In the genomic region with DNA sequence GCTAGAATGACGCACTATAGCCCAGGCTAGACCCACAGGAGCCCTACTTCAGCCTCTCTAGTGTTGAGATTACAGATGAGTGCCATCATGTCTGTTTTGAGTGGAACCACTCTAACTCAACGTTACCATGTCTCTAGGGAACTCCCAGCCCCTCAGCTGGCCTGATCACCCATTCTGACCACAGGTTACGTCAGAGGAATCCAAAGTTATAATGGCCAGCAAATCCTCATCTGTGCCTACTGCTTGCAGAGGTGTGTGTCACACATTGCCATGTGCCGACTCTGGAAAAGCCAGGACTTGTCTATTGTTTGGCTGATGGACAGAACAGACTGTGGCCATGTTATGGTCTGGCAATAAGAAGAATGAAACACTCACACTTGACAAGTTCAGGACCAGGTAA, we compare ENCODE assay signal across 16 mouse cellular contexts. TPM values are rescaled to one million over a fixed set of nuclear protein-coding genes. Genes with fewer than 3 reads are reported as not detected.
DNase-seq lines count a peak whose midpoint lies in the region; ATAC-seq and TF ChIP-seq lines count a peak whose summit lies in the region.
"Had no signal": no experiment of that assay in that cellular context is flagged by ENCODE, and none has a peak within 500 bp of the region (broad histone marks: within the 10 kb centered on the region; RNA-seq: fewer than 3 reads in every experiment).

No protein-coding gene starts in this region.

- H3K9ac ChIP-seq in heart, embryonic 15.5 days, result no peak overlapping the region
- H3K9ac ChIP-seq in CH12.LX (ENCODE audit: insufficient read depth, low read depth), result no peak overlapping the region
- no peak overlapping the region for H3K9ac ChIP-seq in liver, postnatal 0 days (replicated peaks)
- H3K9ac ChIP-seq: heart, embryonic 12.5 days; kidney, embryonic 15.5 days; midbrain, embryonic 15.5 days had no signal

- in situ Hi-C loops in CH12.LX (cut with MboI; ENCODE audit: low pct_ligation_motif_present, low pct_unique_long_range_greater_than_20kb, low sequenced_read_pairs), result no loop called here

- no peak overlapping the region for H3K4me3 ChIP-seq in heart, embryonic 15.5 days
- H3K4me3 ChIP-seq in CH12.LX (replicated peaks in 1 of 3; ENCODE audit: low read depth in 2 of 3, low read length in 2 of 3, poor library complexity in 1 of 3), result no peak overlapping the region
- H3K4me3 ChIP-seq in bone marrow, adult 2 months (replicated peaks; ENCODE audit: control insufficient read depth, low read depth, low read length), result no peak overlapping the region
- H3K4me3 ChIP-seq in liver, postnatal 0 days (ENCODE audit: low read depth, low read length), result no peak overlapping the region
- no peak overlapping the region for H3K4me3 ChIP-seq in forebrain, embryonic 10.5 days
- H3K4me3 ChIP-seq: heart, embryonic 12.5 days; hindbrain, embryonic 10.5 days; kidney, embryonic 15.5 days; midbrain, embryonic 15.5 days; myocyte had no signal

- no peaks in the 10 kb centered on the region for H3K27me3 ChIP-seq in heart, embryonic 15.5 days
- H3K27me3 ChIP-seq in CH12.LX (replicated peaks), result no peaks in the 10 kb centered on the region
- H3K27me3 ChIP-seq in liver, postnatal 0 days (ENCODE audit: insufficient read depth, low read length), result no peaks in the 10 kb centered on the region
- H3K27me3 ChIP-seq in forebrain, embryonic 10.5 days (ENCODE audit: poor library complexity, severe bottlenecking), result no peaks in the 10 kb centered on the region
- H3K27me3 ChIP-seq: heart, embryonic 12.5 days; kidney, embryonic 15.5 days; midbrain, embryonic 15.5 days had no signal

- H3K79me2 ChIP-seq in CH12.LX (replicated peaks; ENCODE audit: control insufficient read depth, extremely low read depth, insufficient read depth, poor library complexity, severe bottlenecking), result peaks cover 85% of the 10 kb centered on the region

- no peak; the same call in 1 of the 2 replicates for TF ChIP-seq POLR2A in CH12.LX (IDR thresholded peaks at IDR 0.05; ENCODE audit: low read depth, low read length)
- TF ChIP-seq POLR2A in bone marrow, adult 2 months (IDR thresholded peaks at IDR 0.05; ENCODE audit: borderline replicate concordance, control insufficient read depth, low read depth, low read length), result no peak

- H3K4me2 ChIP-seq in heart, embryonic 15.5 days, result no peak overlapping the region
- H3K4me2 ChIP-seq in CH12.LX (ENCODE audit: insufficient read depth, low read depth, poor library complexity, severe bottlenecking), result no peak overlapping the region
- H3K4me2 ChIP-seq in liver, postnatal 0 days (ENCODE audit: low read depth, low read length), result 0 out of 2 replicates have a peak overlapping the region, but pooled peaks have one; percentile 9
- H3K4me2 ChIP-seq: heart, embryonic 12.5 days; kidney, embryonic 15.5 days; midbrain, embryonic 15.5 days had no signal

- no peak for ATAC-seq in heart, embryonic 15.5 days (replicated peaks; ENCODE audit: insufficient number of reproducible peaks, insufficient read depth, low FRiP score, low read depth)
- ATAC-seq in liver, postnatal 0 days, result no peak
- ATAC-seq: forebrain, embryonic 16.5 days; midbrain, embryonic 15.5 days had no signal

- peak overlapping the region; percentile 70; the same call in 1 of the 2 replicates for H3K27ac ChIP-seq in heart, embryonic 15.5 days
- peak overlapping the region; percentile 86 for H3K27ac ChIP-seq in CH12.LX (ENCODE audit: insufficient read depth, low read depth)
- H3K27ac ChIP-seq in bone marrow, adult 2 months (ENCODE audit: control insufficient read depth, insufficient read depth, low read depth, low read length, poor library complexity), result peak overlapping the region; percentile 95
- peak overlapping the region; percentile 90 for H3K27ac ChIP-seq in liver, postnatal 0 days (ENCODE audit: low read depth)
- H3K27ac ChIP-seq in forebrain, embryonic 10.5 days, result no peak overlapping the region
- H3K27ac ChIP-seq: midbrain, embryonic 15.5 days had no signal

- 78% methylated on average over 4 of the region's 4 CpGs for WGBS in heart, embryonic 15.5 days
- 47% methylated on average over 4 of the region's 4 CpGs for WGBS in bone marrow, adult 2 months
- WGBS in liver, postnatal 0 days (ENCODE audit: insufficient replicate concordance), result 73% methylated on average over 4 of the region's 4 CpGs
- WGBS in forebrain, embryonic 10.5 days, result 94% methylated on average over 4 of the region's 4 CpGs

- no peak for TF ChIP-seq CTCF in CH12.LX (conservative IDR thresholded peaks at IDR 0.05 in 1 of 2, IDR thresholded peaks at IDR 0.05 in 1 of 2; ENCODE audit: low read depth in 2 of 2, low read length in 2 of 2)
- no peak for TF ChIP-seq CTCF in bone marrow, adult 2 months (IDR thresholded peaks at IDR 0.05; ENCODE audit: control insufficient read depth, insufficient read depth, low read length)
- no peak for TF ChIP-seq CTCF in liver, postnatal 0 days (IDR thresholded peaks at IDR 0.05; ENCODE audit: low read depth)

- no peaks in the 10 kb centered on the region for H3K9me3 ChIP-seq in heart, embryonic 15.5 days (replicated peaks)
- peaks cover 15% of the 10 kb centered on the region for H3K9me3 ChIP-seq in CH12.LX (replicated peaks; ENCODE audit: low read length)
- no peaks in the 10 kb centered on the region for H3K9me3 ChIP-seq in liver, postnatal 0 days (ENCODE audit: low read length)
- no peaks in the 10 kb centered on the region for H3K9me3 ChIP-seq in forebrain, embryonic 10.5 days
- H3K9me3 ChIP-seq: heart, embryonic 12.5 days; hindbrain, embryonic 10.5 days; kidney, embryonic 15.5 days; midbrain, embryonic 15.5 days had no signal

- no peak for TF ChIP-seq RAD21 in CH12.LX (IDR thresholded peaks at IDR 0.05; ENCODE audit: low read depth, low read length)

- no peak for TF ChIP-seq EP300 in CH12.LX (IDR thresholded peaks at IDR 0.05; ENCODE audit: low read length)
- no peak for TF ChIP-seq EP300 in liver, postnatal 0 days (IDR thresholded peaks at IDR 0.05; ENCODE audit: low read depth)

- peaks cover 27% of the 10 kb centered on the region for H3K36me3 ChIP-seq in heart, embryonic 15.5 days
- peaks cover 54 to 80% of the 10 kb centered on the region in 2 experiments for H3K36me3 ChIP-seq in CH12.LX (replicated peaks in 1 of 2; ENCODE audit: control insufficient read depth in 1 of 2, insufficient read depth in 1 of 2, low read length in 1 of 2)
- H3K36me3 ChIP-seq in liver, postnatal 0 days (replicated peaks; ENCODE audit: insufficient read depth, low read length), result peaks cover 43% of the 10 kb centered on the region
- H3K36me3 ChIP-seq in forebrain, embryonic 10.5 days (replicated peaks), result peaks cover 70% of the 10 kb centered on the region

- no peak for DNase-seq in heart, postnatal 14 days
- DNase-seq in CH12.LX (ENCODE audit: extremely low read depth), result no peak
- DNase-seq in liver, postnatal 0 days, result no peak
- no peak for DNase-seq in cerebellum, adult 11 months
- DNase-seq in forebrain, embryonic 10.5 days (ENCODE audit: extremely low spot score, low spot score), result no peak
- DNase-seq: adrenal gland, adult 2 months; embryo, embryonic 11 days; kidney, postnatal 4 days had no signal

- peaks cover 21% of the 10 kb centered on the region for H3K4me1 ChIP-seq in heart, embryonic 15.5 days (replicated peaks)
- H3K4me1 ChIP-seq in CH12.LX (ENCODE audit: control insufficient read depth in 1 of 2, insufficient read depth in 2 of 2), result peaks cover 75 to 97% of the 10 kb centered on the region in 2 experiments
- peaks cover 34% of the 10 kb centered on the region for H3K4me1 ChIP-seq in bone marrow, adult 2 months (ENCODE audit: control insufficient read depth, insufficient read depth, low read length)
- peaks cover 49% of the 10 kb centered on the region for H3K4me1 ChIP-seq in liver, postnatal 0 days (ENCODE audit: insufficient read depth)
- peaks cover 15% of the 10 kb centered on the region for H3K4me1 ChIP-seq in forebrain, embryonic 10.5 days

- dilution Hi-C loops in CH12.LX (cut with MboI; ENCODE audit: extremely low pct_ligation_motif_present, extremely low pct_unique_long_range_greater_than_20kb, low sequenced_read_pairs), result no loop called here

- intact Hi-C loops in heart, postnatal 14 days (cut with DNase I), result no loop called here

TF ChIP-seq in CH12.LX, 34 proteins besides CTCF, POLR2A, EP300 and RAD21 (continues in another document):
- TF ChIP-seq USF1 (IDR thresholded peaks at IDR 0.05; ENCODE audit: low read depth, low read length) (no peak), SIN3A (IDR thresholded peaks at IDR 0.05; ENCODE audit: low read length) (0 out of 2 replicates have a peak, but pooled peaks have one; percentile 20), BHLHE40 (IDR thresholded peaks at IDR 0.05; ENCODE audit: low read depth, low read length) (peak; percentile 43; the same call in 1 of the 2 replicates)

RNA-seq across cellular contexts. Expression of a gene that starts 10.6 kb away (rescaled TPM):
- 9.8 and 18.2 TPM in 2 replicates for polyA plus RNA-seq in heart, embryonic 15.5 days (2015; fragmentation: Nextera tagmentation; extraction: Ambion mirVana)
- total RNA-seq in heart, postnatal 14 days (2021), result 10 to 100 TPM; 54.1 to 59.4 TPM
- 196 and 203 TPM in 2 replicates for total RNA-seq in CH12.LX (2012; rRNA removed)
- total RNA-seq in CH12.LX (2014; rRNA removed), result 118 and 119 TPM in 2 replicates
- 191 and 193 TPM in 2 replicates for polyA plus RNA-seq in CH12.LX (2012; ENCODE audit: insufficient read length, low read depth)
- 153 and 243 TPM in 2 replicates for polyA plus RNA-seq in bone marrow, adult 2 months (2011; ENCODE audit: insufficient read depth, insufficient read length, low replicate concordance, missing spikeins)
- polyA plus RNA-seq in liver, postnatal 0 days (2015; fragmentation: Nextera tagmentation; extraction: Ambion mirVana), result 11.9 and 14.8 TPM in 2 replicates
- polyA plus RNA-seq in forebrain, embryonic 10.5 days (2016; fragmentation: Nextera tagmentation; extraction: Ambion mirVana), result 13.6 and 15.0 TPM in 2 replicates

RNA-seq across cellular contexts. Expression of a gene that starts 12.5 kb away (rescaled TPM):
- polyA plus RNA-seq in heart, embryonic 15.5 days (2015; fragmentation: Nextera tagmentation; extraction: Ambion mirVana), result 1.1 and 2.7 TPM in 2 replicates
- 1 to 10 TPM; 1.0 to 1.4 TPM for total RNA-seq in heart, postnatal 14 days (2021)
- 53.6 and 55.1 TPM in 2 replicates for total RNA-seq in CH12.LX (2012; rRNA removed)
- 3.8 and 5.6 TPM in 2 replicates for total RNA-seq in CH12.LX (2014; rRNA removed)
- polyA plus RNA-seq in CH12.LX (2012; ENCODE audit: insufficient read length, low read depth), result 13.2 and 17.3 TPM in 2 replicates
- polyA plus RNA-seq in bone marrow, adult 2 months (2011; ENCODE audit: insufficient read depth, insufficient read length, low replicate concordance, missing spikeins), result 8.4 and 53.2 TPM in 2 replicates
- 0.54 and 0.92 TPM in 2 replicates for polyA plus RNA-seq in liver, postnatal 0 days (2015; fragmentation: Nextera tagmentation; extraction: Ambion mirVana)
- polyA plus RNA-seq in forebrain, embryonic 10.5 days (2016; fragmentation: Nextera tagmentation; extraction: Ambion mirVana), result 7.9 and 9.2 TPM in 2 replicates

RNA-seq across cellular contexts. Expression of a gene that starts 26.4 kb away (rescaled TPM):
- 6.0 and 10.7 TPM in 2 replicates for polyA plus RNA-seq in heart, embryonic 15.5 days (2015; fragmentation: Nextera tagmentation; extraction: Ambion mirVana)
- total RNA-seq in heart, postnatal 14 days (2021), result 1 to 10 TPM; 7.2 to 9.9 TPM
- total RNA-seq in CH12.LX (2012; rRNA removed) (30.0 and 33.4 TPM in 2 replicates), CH12.LX (2014; rRNA removed) (5.6 and 6.9 TPM in 2 replicates)
- 12.3 and 13.2 TPM in 2 replicates for polyA plus RNA-seq in CH12.LX (2012; ENCODE audit: insufficient read length, low read depth)
- polyA plus RNA-seq in bone marrow, adult 2 months (2011; ENCODE audit: insufficient read depth, insufficient read length, low replicate concordance, missing spikeins), result 16.9 and 20.7 TPM in 2 replicates
- 3.3 and 3.4 TPM in 2 replicates for polyA plus RNA-seq in liver, postnatal 0 days (2015; fragmentation: Nextera tagmentation; extraction: Ambion mirVana)
- 3.1 and 3.6 TPM in 2 replicates for polyA plus RNA-seq in forebrain, embryonic 10.5 days (2016; fragmentation: Nextera tagmentation; extraction: Ambion mirVana)
